Mouse (Mus musculus): ENCODE data around the gene Dhx32. TPM values are rescaled to one million over a fixed set of nuclear protein-coding genes. Genes with fewer than 3 reads are reported as not detected.

Gene Dhx32
- polyA plus RNA-seq, 1 experiment from 2014 or later, result 75.4 TPM

DNA sequence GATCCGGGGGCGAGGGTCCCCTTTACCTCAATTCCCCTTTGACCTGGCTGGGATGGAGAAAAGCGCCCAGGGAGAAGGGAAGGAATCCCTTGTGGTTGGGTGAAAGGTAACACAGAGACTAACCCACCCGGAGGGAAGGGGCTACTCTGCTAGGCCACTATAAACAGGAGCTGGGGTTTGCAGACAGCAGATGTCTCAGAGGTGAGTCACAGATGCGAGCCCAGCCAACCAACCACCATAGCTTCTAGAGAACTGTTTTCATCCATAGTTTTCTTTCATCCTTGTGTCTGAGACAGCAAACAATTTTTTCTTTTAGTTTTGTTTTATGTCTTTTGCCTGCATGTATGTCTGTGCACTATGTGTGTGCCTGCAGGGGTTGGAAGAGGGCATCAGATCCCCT lies 17.4 kb upstream of the Dhx32 start:
- H3K27me3 ChIP-seq (ENCODE audit: control insufficient read depth, insufficient read depth, low read length), result no peaks in the 10 kb centered on the region
- 81% methylated on average over 5 of the region's 5 CpGs for WGBS
- H3K4me3 ChIP-seq (ENCODE audit: low read depth, low read length), result no peak overlapping the region
- H3K36me3 ChIP-seq (ENCODE audit: control insufficient read depth, insufficient read depth, low read length), result no peaks in the 10 kb centered on the region
- no peak overlapping the region for H3K27ac ChIP-seq (ENCODE audit: low read depth, low read length)
- no peak for ATAC-seq (replicated peaks; ENCODE audit: low FRiP score)
- H3K9ac ChIP-seq (ENCODE audit: low read length), result no peak overlapping the region
- H3K4me1 ChIP-seq (replicated peaks; ENCODE audit: control insufficient read depth, insufficient read depth, low read length), result no peaks in the 10 kb centered on the region
- H3K4me2 ChIP-seq (ENCODE audit: low read depth, low read length, severe bottlenecking), result no peak overlapping the region
- DNase-seq (ENCODE audit: low spot score), result no peak
- H3K9me3 ChIP-seq (ENCODE audit: control insufficient read depth, low read length), result no peaks in the 10 kb centered on the region

DNA sequence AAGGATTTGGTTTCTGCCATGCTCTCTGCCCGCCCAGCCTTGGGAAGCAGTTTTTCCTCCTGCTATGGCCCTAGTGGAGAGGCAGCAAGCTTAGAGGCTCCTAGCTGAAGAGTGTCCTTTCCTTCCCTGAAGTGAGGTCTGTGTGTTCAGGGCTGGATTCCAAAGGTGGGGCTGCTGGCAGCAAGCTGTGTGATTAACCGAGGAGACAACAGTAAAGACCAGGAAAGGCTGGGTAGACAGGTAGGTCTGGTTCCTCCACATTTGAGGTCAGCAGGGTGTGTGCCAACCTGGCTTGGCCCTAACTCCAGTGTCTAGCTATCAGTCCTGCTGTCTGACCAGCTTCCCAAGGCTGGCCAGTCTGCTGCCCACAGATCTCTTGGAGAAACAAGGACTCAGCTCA lies 12.2 kb upstream of the Dhx32 start:
- WGBS, result 86% methylated on average over 2 of the region's 2 CpGs
- Histone ChIP-seq H3K4me1 (replicated peaks; ENCODE audit: control insufficient read depth, insufficient read depth, low read length) (no peaks in the 10 kb centered on the region), H3K4me2 (ENCODE audit: low read depth, low read length, severe bottlenecking) (no peak overlapping the region), H3K27ac (ENCODE audit: low read depth, low read length) (no peak overlapping the region), H3K9me3 (ENCODE audit: control insufficient read depth, low read length) (no peaks in the 10 kb centered on the region), H3K9ac (ENCODE audit: low read length) (no peak overlapping the region), H3K4me3 (ENCODE audit: low read depth, low read length) (no peak overlapping the region), H3K36me3 (ENCODE audit: control insufficient read depth, insufficient read depth, low read length) (no peaks in the 10 kb centered on the region), H3K27me3 (ENCODE audit: control insufficient read depth, insufficient read depth, low read length) (no peaks in the 10 kb centered on the region)
- ATAC-seq (replicated peaks; ENCODE audit: low FRiP score) (no peak), DNase-seq (ENCODE audit: low spot score) (no peak)

DNA sequence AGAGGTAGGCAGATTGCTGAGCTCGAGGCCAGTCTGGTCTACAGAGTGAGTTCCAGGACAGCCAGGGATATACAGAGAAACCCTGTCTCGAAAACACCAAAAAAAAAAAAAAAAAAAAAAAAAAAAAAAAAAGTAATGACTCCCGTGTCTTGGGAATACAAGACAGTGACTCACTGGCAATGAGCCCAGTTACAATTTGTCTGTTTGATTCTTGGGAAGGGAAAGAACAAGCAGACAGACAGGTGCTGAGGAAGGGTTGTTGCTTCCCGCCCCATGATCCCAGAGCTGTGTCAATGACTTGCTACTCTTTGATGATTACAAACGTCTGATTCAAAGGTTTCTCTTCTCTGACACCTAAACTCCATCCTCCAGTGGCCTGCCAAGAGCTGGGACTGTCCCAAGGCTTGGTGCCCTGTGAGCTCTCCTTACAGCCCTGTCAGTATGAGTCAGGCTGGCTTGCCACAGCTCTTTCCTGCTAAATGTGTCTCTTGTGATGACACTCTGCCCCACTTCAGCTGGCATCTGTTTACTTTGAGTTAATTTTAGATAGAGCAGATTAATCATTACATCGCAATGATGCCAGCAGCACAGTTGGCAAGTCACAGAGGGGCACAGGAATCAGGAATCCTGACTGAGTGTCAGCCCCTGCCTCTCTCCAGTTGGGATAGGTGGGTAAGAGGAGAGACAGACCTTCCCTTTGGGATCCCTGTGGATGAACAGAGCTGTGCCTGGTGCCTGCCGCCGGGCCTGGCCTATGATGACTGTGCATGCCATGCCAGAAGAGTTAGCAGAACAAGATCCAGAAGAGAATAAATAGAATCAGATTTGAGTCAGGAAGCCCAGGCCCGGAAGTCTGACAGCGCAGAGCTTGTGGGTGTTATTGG lies 11.0 kb upstream of the Dhx32 start:
- ATAC-seq (replicated peaks; ENCODE audit: low FRiP score), result no peak
- Histone ChIP-seq H3K4me2 (ENCODE audit: low read depth, low read length, severe bottlenecking) (no peak overlapping the region), H3K4me3 (ENCODE audit: low read depth, low read length) (no peak overlapping the region), H3K27me3 (ENCODE audit: control insufficient read depth, insufficient read depth, low read length) (no peaks in the 10 kb centered on the region), H3K36me3 (ENCODE audit: control insufficient read depth, insufficient read depth, low read length) (no peaks in the 10 kb centered on the region), H3K9ac (ENCODE audit: low read length) (no peak overlapping the region), H3K4me1 (replicated peaks; ENCODE audit: control insufficient read depth, insufficient read depth, low read length) (no peaks in the 10 kb centered on the region), H3K27ac (ENCODE audit: low read depth, low read length) (no peak overlapping the region), H3K9me3 (ENCODE audit: control insufficient read depth, low read length) (no peaks in the 10 kb centered on the region)
- no peak for DNase-seq (ENCODE audit: low spot score)
- WGBS, result 79% methylated on average over 10 of the region's 10 CpGs

DNA sequence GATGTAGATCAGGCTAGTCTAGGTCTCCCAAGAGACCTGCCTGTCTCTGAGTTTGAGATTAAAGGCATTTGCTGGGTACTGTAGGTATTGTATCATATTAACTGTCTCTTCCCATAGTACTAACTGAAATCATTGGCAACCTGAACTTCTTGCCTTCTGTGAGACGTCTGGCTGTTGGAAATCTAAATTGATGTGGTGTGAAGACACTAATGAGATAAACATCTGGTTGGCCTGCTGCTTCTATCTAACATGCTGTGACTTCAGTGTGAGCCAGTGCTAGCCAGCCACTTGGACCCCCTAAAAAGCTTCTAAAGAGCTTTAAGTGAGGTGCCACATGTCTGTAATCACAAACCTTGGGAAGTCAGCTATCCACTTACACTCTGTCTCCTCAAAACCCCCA lies 10.2 kb upstream of the Dhx32 start:
- DNase-seq (ENCODE audit: low spot score) (no peak), ATAC-seq (replicated peaks; ENCODE audit: low FRiP score) (no peak)
- Histone ChIP-seq H3K9me3 (ENCODE audit: control insufficient read depth, low read length) (no peaks in the 10 kb centered on the region), H3K4me1 (replicated peaks; ENCODE audit: control insufficient read depth, insufficient read depth, low read length) (no peaks in the 10 kb centered on the region), H3K36me3 (ENCODE audit: control insufficient read depth, insufficient read depth, low read length) (no peaks in the 10 kb centered on the region), H3K9ac (ENCODE audit: low read length) (no peak overlapping the region), H3K27ac (ENCODE audit: low read depth, low read length) (no peak overlapping the region), H3K4me3 (ENCODE audit: low read depth, low read length) (no peak overlapping the region), H3K27me3 (ENCODE audit: control insufficient read depth, insufficient read depth, low read length) (no peaks in the 10 kb centered on the region), H3K4me2 (ENCODE audit: low read depth, low read length, severe bottlenecking) (no peak overlapping the region)
- 45% methylated on average over 1 of the region's 1 CpGs for WGBS

DNA sequence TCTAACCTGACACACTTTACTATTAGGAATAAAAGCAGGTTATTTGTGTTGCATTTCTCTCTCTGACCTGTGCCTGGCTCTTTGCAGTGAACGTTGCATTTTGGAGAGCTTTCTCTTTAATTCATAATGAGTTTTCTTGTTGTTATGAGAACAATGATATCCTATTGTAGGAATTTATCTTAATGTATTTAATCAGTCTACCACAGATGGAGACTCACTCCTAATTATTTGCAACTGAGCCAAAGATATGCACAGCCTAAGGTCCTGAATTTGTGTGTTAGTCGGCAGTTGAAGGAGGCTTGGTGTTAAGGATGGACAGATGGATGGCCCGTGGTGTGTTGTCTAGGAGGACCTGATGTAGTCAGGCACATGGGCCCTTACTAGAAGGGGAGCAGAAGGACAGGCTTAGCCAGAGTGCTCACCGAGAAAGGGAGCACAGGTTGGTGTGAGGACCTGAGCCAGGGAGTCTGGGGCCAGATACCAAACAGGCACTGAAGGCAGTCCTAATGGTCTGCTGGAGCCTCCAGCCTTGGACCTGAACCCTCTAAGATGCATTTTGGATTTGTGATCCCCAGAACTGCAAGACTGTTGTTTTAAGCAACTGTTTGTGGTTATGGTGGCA lies 8.2 kb upstream of the Dhx32 start:
- H3K4me3 ChIP-seq (ENCODE audit: low read depth, low read length), result no peak overlapping the region
- no peaks in the 10 kb centered on the region for H3K4me1 ChIP-seq (replicated peaks; ENCODE audit: control insufficient read depth, insufficient read depth, low read length)
- no peak overlapping the region for H3K4me2 ChIP-seq (ENCODE audit: low read depth, low read length, severe bottlenecking)
- H3K27ac ChIP-seq (ENCODE audit: low read depth, low read length), result no peak overlapping the region
- ATAC-seq (replicated peaks; ENCODE audit: low FRiP score) (no peak), DNase-seq (ENCODE audit: low spot score) (no peak)
- no peaks in the 10 kb centered on the region for H3K9me3 ChIP-seq (ENCODE audit: control insufficient read depth, low read length)
- whole genome bisulfite sequencing, result 90% methylated on average over 4 of the region's 4 CpGs
- H3K27me3 ChIP-seq (ENCODE audit: control insufficient read depth, insufficient read depth, low read length), result no peaks in the 10 kb centered on the region
- no peaks in the 10 kb centered on the region for H3K36me3 ChIP-seq (ENCODE audit: control insufficient read depth, insufficient read depth, low read length)
- H3K9ac ChIP-seq (ENCODE audit: low read length), result no peak overlapping the region

DNA sequence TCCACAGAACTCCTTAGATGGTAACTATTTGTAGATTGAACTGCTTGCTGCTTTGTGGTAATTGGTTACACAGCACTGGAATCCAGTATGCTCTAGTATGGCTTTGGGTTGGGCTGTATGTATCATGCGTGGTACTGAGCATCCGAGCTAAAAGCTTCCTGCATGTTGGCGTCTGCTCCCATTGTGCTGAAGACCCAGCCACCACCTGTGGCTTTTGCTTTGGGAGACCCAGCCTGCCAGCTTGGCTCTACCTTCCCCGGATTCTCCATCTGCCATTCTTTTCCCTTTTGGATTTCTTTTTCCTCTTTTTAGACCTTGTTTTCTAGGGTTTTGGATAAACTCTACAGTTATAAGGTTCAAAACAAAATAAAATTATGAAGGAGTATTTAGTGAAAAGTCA lies 7.6 kb upstream of the Dhx32 start:
- no peak overlapping the region for H3K9ac ChIP-seq (ENCODE audit: low read length)
- no peaks in the 10 kb centered on the region for H3K9me3 ChIP-seq (ENCODE audit: control insufficient read depth, low read length)
- H3K36me3 ChIP-seq (ENCODE audit: control insufficient read depth, insufficient read depth, low read length), result no peaks in the 10 kb centered on the region
- ATAC-seq (replicated peaks; ENCODE audit: low FRiP score), result no peak
- H3K4me3 ChIP-seq (ENCODE audit: low read depth, low read length), result no peak overlapping the region
- no peaks in the 10 kb centered on the region for H3K27me3 ChIP-seq (ENCODE audit: control insufficient read depth, insufficient read depth, low read length)
- H3K4me1 ChIP-seq (replicated peaks; ENCODE audit: control insufficient read depth, insufficient read depth, low read length), result no peaks in the 10 kb centered on the region
- 90% methylated on average over 4 of the region's 4 CpGs for WGBS
- H3K4me2 ChIP-seq (ENCODE audit: low read depth, low read length, severe bottlenecking), result no peak overlapping the region
- DNase-seq (ENCODE audit: low spot score), result no peak
- no peak overlapping the region for H3K27ac ChIP-seq (ENCODE audit: low read depth, low read length)

DNA sequence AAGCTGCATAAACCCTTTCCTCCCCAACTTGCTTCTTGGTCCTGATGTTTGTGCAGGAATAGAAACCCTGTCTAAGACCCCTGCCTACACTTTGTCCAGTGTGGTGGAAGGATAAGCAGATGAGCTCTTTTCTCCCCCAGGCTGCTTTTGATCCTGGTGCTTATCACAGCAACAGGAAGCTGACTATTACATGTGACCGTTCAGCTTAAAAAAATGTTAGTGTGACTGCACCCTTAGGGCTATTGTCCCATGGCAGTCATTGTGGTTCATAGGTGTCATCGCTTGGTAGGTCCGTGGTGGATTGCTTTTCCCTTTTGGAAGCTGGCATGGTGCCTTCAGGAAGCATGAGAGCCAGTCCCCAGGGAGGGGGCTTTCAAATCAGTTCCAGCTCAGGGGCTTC lies 5.6 kb upstream of the Dhx32 start:
- Histone ChIP-seq H3K4me2 (ENCODE audit: low read depth, low read length, severe bottlenecking) (no peak overlapping the region), H3K27me3 (ENCODE audit: control insufficient read depth, insufficient read depth, low read length) (no peaks in the 10 kb centered on the region), H3K9ac (ENCODE audit: low read length) (no peak overlapping the region), H3K9me3 (ENCODE audit: control insufficient read depth, low read length) (no peaks in the 10 kb centered on the region), H3K4me1 (replicated peaks; ENCODE audit: control insufficient read depth, insufficient read depth, low read length) (no peaks in the 10 kb centered on the region), H3K4me3 (ENCODE audit: low read depth, low read length) (no peak overlapping the region), H3K36me3 (ENCODE audit: control insufficient read depth, insufficient read depth, low read length) (no peaks in the 10 kb centered on the region), H3K27ac (ENCODE audit: low read depth, low read length) (no peak overlapping the region)
- DNase-seq (ENCODE audit: low spot score) (no peak), ATAC-seq (replicated peaks; ENCODE audit: low FRiP score) (no peak)
- WGBS, result 80% methylated on average over 3 of the region's 3 CpGs

DNA sequence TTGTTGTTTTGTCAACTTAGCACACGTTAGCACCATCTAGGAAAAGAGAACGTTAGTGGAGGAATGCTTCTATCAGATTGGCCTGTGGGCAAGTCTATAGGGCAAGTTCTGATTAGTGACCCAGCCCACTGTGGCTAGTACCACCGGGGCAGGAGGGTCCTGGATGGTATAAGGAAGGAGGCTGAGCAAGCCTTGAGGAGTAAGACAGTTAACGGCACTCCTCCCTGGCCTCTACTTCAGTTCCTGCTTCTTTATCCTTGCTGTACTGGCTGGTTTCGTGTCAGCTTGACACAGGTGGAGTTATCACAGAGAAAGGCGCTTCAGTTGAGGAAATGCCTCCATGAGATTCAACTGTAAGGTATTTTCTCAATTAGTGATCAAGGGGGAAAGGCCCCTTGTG lies 5.0 kb upstream of the Dhx32 start:
- Histone ChIP-seq H3K4me1 (replicated peaks; ENCODE audit: control insufficient read depth, insufficient read depth, low read length) (no peaks in the 10 kb centered on the region; the same call in 1 of the 2 replicates), H3K9me3 (ENCODE audit: control insufficient read depth, low read length) (no peaks in the 10 kb centered on the region), H3K4me3 (ENCODE audit: low read depth, low read length) (no peak overlapping the region), H3K9ac (ENCODE audit: low read length) (no peak overlapping the region), H3K27ac (ENCODE audit: low read depth, low read length) (no peak overlapping the region), H3K27me3 (ENCODE audit: control insufficient read depth, insufficient read depth, low read length) (no peaks in the 10 kb centered on the region), H3K36me3 (ENCODE audit: control insufficient read depth, insufficient read depth, low read length) (no peaks in the 10 kb centered on the region), H3K4me2 (ENCODE audit: low read depth, low read length, severe bottlenecking) (no peak overlapping the region)
- 84% methylated on average over 6 of the region's 6 CpGs for WGBS
- ATAC-seq (replicated peaks; ENCODE audit: low FRiP score) (no peak), DNase-seq (ENCODE audit: low spot score) (no peak)

DNA sequence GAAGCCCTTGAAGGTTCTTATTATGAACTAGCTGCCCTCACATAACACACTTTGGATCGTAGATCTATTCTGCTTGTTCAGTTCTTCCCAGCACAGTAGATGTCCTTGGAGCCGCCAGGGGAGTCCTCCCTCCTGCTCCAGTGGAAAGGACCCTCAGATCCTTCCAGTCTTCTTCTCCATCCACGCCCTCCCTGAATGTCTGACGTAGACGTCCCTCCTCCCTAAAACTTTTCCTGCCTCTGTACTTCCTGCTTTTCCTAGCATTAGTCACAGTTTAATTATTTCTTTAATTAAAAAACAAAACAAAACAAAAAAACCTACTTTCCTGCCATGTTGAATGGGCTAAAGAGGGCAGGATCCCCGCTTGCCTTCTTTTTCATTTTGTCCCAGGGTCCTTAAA lies 535 bp downstream of the Dhx32 start:
- no peak overlapping the region for H3K4me3 ChIP-seq (ENCODE audit: low read depth, low read length)
- H3K9ac ChIP-seq (ENCODE audit: low read length), result no peak overlapping the region
- H3K27ac ChIP-seq (ENCODE audit: low read depth, low read length), result no peak overlapping the region
- DNase-seq (ENCODE audit: low spot score) (no peak), ATAC-seq (replicated peaks; ENCODE audit: low FRiP score) (no peak)
- H3K9me3 ChIP-seq (ENCODE audit: control insufficient read depth, low read length), result no peaks in the 10 kb centered on the region
- 77% methylated on average over 6 of the region's 6 CpGs for WGBS
- H3K4me2 ChIP-seq (ENCODE audit: low read depth, low read length, severe bottlenecking), result no peak overlapping the region
- no peaks in the 10 kb centered on the region for H3K27me3 ChIP-seq (ENCODE audit: control insufficient read depth, insufficient read depth, low read length)
- no peaks in the 10 kb centered on the region for H3K36me3 ChIP-seq (ENCODE audit: control insufficient read depth, insufficient read depth, low read length)
- no peaks in the 10 kb centered on the region; the same call in 1 of the 2 replicates for H3K4me1 ChIP-seq (replicated peaks; ENCODE audit: control insufficient read depth, insufficient read depth, low read length)

All from forebrain, embryonic 11.5 days (tissue).